Mouse (Mus musculus) thymus, postnatal 14 days (tissue): ENCODE measurements around the gene Tbc1d16.
A peak's percentile ranks its signal among the peaks of the same experiment; 100 is the strongest.

Experiments used
- DNase-seq: peaks from one replicate; pipeline ENCODE4 v3.0.0; 2021

Gene Tbc1d16

GRCm38 (mm10) chr11:119165995-119166394, 62.3 kb downstream of the Tbc1d16 start:
- DNase-seq, result peak; percentile 78

- no peak for DNase-seq
Observed at GRCm38 (mm10) chr11:119164375-119164774, 63.9 kb downstream of the Tbc1d16 start.

GRCm38 (mm10) chr11:119163734-119163992, 64.6 kb downstream of the Tbc1d16 start:
- no peak for DNase-seq

- peak; percentile 71 for DNase-seq
Observed at GRCm38 (mm10) chr11:119162959-119163733, 65.2 kb downstream of the Tbc1d16 start.

- no peak for DNase-seq
Observed at GRCm38 (mm10) chr11:119161665-119162064, 66.6 kb downstream of the Tbc1d16 start.

- DNase-seq, result no peak
Observed at GRCm38 (mm10) chr11:119160050-119160449, 68.2 kb downstream of the Tbc1d16 start.

GRCm38 (mm10) chr11:119159496-119159895, 68.8 kb downstream of the Tbc1d16 start:
- no peak for DNase-seq

- no peak for DNase-seq
Observed at GRCm38 (mm10) chr11:119157377-119158189, 70.7 kb downstream of the Tbc1d16 start.

- no peak for DNase-seq
Observed at GRCm38 (mm10) chr11:119156481-119157254, 71.6 kb downstream of the Tbc1d16 start.

GRCm38 (mm10) chr11:119155638-119156480, 72.4 kb downstream of the Tbc1d16 start:
- DNase-seq, result no peak

GRCm38 (mm10) chr11:119152321-119152831, 75.9 kb downstream of the Tbc1d16 start:
- DNase-seq, result no peak

- DNase-seq, result no peak
Observed at GRCm38 (mm10) chr11:119151073-119151607, 77.2 kb downstream of the Tbc1d16 start.

GRCm38 (mm10) chr11:119150442-119150841, 77.9 kb downstream of the Tbc1d16 start:
- DNase-seq, result no peak

GRCm38 (mm10) chr11:119148829-119149228, 79.5 kb downstream of the Tbc1d16 start:
- no peak for DNase-seq

GRCm38 (mm10) chr11:119147153-119147552, 81.1 kb downstream of the Tbc1d16 start:
- DNase-seq, result no peak

- no peak for DNase-seq
Observed at GRCm38 (mm10) chr11:119146140-119146539, 82.2 kb downstream of the Tbc1d16 start.

- no peak for DNase-seq
Observed at GRCm38 (mm10) chr11:119144801-119145475, 83.4 kb downstream of the Tbc1d16 start.

GRCm38 (mm10) chr11:119143376-119144002, 84.8 kb downstream of the Tbc1d16 start:
- peak; percentile 45 for DNase-seq

GRCm38 (mm10) chr11:119142615-119143014, 85.7 kb downstream of the Tbc1d16 start:
- no peak for DNase-seq

GRCm38 (mm10) chr11:119139026-119139425, 89.3 kb downstream of the Tbc1d16 start:
- DNase-seq, result no peak

- DNase-seq, result no peak
Observed at GRCm38 (mm10) chr11:119138205-119138604, 90.1 kb downstream of the Tbc1d16 start.
